Mouse (Mus musculus) heart, embryonic 12.5 days (tissue): ENCODE measurements around the gene Tspan31. TPM values are rescaled to one million over a fixed set of nuclear protein-coding genes. Genes with fewer than 3 reads are reported as not detected.

Source experiments
- ATAC-seq: fragments of 200-750 bp; cut with Nextera tagmentation; 2 replicates; pipeline ENCODE4 v1.8.0; 2017; ENCODE audit warnings: moderate TSS enrichment, moderate library complexity; ENCODE audit not compliant: insufficient number of reproducible peaks, low FRiP score
- H3K27ac ChIP-seq: fragments of 300-500 bp; sonication (generic); 2 replicates; pipeline ENCODE4 v1.5.1; 2016; ENCODE audit warnings: mild to moderate bottlenecking, moderate library complexity; ENCODE audit not compliant: poor library complexity, severe bottlenecking
- H3K27me3 ChIP-seq: fragments of 300-500 bp; sonication (generic); replicated peaks from 2 replicates; pipeline ENCODE4 v1.6.1; 2016; ENCODE audit warnings: mild to moderate bottlenecking, moderate library complexity
- H3K36me3 ChIP-seq: fragments of 300-500 bp; sonication (generic); 2 replicates; pipeline ENCODE4 v1.6.1; 2016; ENCODE audit warnings: mild to moderate bottlenecking, moderate library complexity
- H3K4me1 ChIP-seq: fragments of 300-500 bp; sonication (generic); replicated peaks from 2 replicates; pipeline ENCODE4 v1.6.1; 2016; ENCODE audit warnings: mild to moderate bottlenecking
- H3K4me2 ChIP-seq: fragments of 300-500 bp; sonication (generic); 2 replicates; pipeline ENCODE4 v1.6.1; 2016; ENCODE audit warnings: mild to moderate bottlenecking, moderate library complexity
- H3K4me3 ChIP-seq: fragments of 300-500 bp; sonication (generic); 2 replicates; pipeline ENCODE4 v1.5.1; 2016; ENCODE audit warnings: mild to moderate bottlenecking
- H3K9ac ChIP-seq: fragments of 300-500 bp; sonication (generic); 2 replicates; pipeline ENCODE4 v1.6.1; 2016; ENCODE audit warnings: mild to moderate bottlenecking, moderate library complexity
- H3K9me3 ChIP-seq: fragments of 300-500 bp; sonication (generic); replicated peaks from 2 replicates; pipeline ENCODE4 v1.6.1; 2016; ENCODE audit warnings: mild to moderate bottlenecking, moderate library complexity
- WGBS: fragments of 180-500 bp; shearing (Covaris S2); methylation state at CpG from one replicate; pipeline ENCODE4 v1.1.7; 2016; 5-methylcytosine and 5-hydroxymethylcytosine counted together
- polyA plus RNA-seq: library from polyadenylated mRNA; unstranded; fragments of >200 nt; fragmentation: Nextera tagmentation; extraction: Ambion mirVana; gene quantifications from 2 replicates; pipeline ENCODE4 v1.2.1, GENCODE M21; 2016

Tspan31 gene
- polyA plus RNA-seq, 1 experiment from 2014 or later = 119 TPM

DNA sequence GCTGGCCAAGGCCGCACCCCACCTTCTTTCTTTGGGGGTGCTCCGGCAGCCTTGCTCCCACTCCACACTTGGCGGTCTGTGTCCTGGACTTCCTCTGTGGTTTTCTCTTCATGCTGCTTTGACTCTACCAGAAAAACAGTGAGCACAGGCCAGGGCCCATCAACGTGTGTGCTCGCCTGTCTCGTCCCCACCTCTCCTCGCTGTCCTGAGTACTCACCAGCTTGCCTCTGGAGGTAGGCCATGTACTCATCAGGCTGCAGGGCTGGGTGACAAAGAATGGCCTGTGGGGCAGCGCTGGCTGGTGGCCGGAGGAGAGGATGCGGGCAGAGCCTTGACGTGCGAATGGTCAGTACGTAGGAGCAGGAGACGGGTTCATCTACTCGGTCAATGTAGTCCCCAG lies 29.8 kb upstream of the Tspan31 start:
- WGBS = 82% methylated on average over 15 of the region's 15 CpGs

DNA sequence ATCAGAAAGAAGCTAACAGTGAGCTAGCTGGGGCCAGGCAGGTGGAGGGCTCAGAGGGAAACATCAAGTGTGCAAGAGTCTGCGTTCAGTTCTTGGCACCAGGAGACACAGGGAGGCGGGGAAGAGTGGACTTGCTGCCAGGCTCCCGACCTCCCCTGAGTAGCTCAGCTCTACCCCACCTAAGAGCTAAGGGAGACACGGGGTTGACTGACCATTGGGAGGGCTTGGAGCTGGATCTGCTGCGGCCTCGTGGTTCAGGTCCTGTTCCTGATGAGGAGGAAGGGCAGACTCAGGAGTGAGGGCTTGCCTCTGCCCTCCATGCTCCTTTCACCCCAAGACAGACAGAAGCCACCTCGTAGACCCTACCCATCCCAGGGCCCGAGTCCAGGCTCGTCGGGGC lies 29.1 kb upstream of the Tspan31 start:
- no peak for ATAC-seq
- H3K27me3 ChIP-seq = 0 out of 2 replicates have a peak, but pooled peaks cover 2% of the 10 kb centered on the region
- no peaks in the 10 kb centered on the region for H3K9me3 ChIP-seq
- 85% methylated on average over 10 of the region's 10 CpGs for WGBS
- H3K36me3 ChIP-seq = peaks cover 46% of the 10 kb centered on the region
- H3K9ac ChIP-seq = no peak overlapping the region
- no peak overlapping the region for H3K4me2 ChIP-seq
- no peak overlapping the region for H3K27ac ChIP-seq
- H3K4me3 ChIP-seq = no peak overlapping the region
- H3K4me1 ChIP-seq = peaks cover 10% of the 10 kb centered on the region

More for the DNA sequence above, 29.8 kb upstream of the Tspan31 start:
- 0 out of 2 replicates have a peak, but pooled peaks cover 2% of the 10 kb centered on the region for H3K27me3 ChIP-seq
- H3K27ac ChIP-seq = no peak overlapping the region
- no peak for ATAC-seq
- peaks cover 3% of the 10 kb centered on the region for H3K4me1 ChIP-seq
- peaks cover 47% of the 10 kb centered on the region for H3K36me3 ChIP-seq
- no peak overlapping the region for H3K4me2 ChIP-seq
- H3K9me3 ChIP-seq = no peaks in the 10 kb centered on the region
- no peak overlapping the region for H3K9ac ChIP-seq
- no peak overlapping the region for H3K4me3 ChIP-seq

DNA sequence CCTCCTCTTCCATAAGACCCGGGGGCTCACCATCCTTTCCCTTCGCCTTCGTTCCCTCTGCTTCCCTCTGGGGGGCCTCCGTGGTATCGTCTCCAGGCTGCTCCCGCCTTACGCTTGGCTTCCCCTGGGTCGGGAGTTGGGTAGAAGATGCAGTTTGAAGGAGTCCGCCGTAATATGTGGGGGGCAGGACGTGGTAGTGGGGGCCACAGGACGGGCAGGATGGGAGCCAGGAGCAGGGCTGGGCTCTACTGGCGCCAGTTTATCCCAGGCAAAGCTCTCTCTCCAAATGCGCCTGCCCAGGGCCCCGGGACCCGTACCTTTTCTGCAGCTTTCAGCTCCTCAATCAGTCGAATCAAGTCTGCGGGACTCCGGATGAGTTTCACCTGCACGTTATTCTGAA lies 28.4 kb upstream of the Tspan31 start:
- peaks cover 46% of the 10 kb centered on the region for H3K36me3 ChIP-seq
- no peak overlapping the region for H3K9ac ChIP-seq
- no peak overlapping the region for H3K27ac ChIP-seq
- no peak for ATAC-seq
- H3K9me3 ChIP-seq = no peaks in the 10 kb centered on the region
- no peak overlapping the region for H3K4me2 ChIP-seq
- WGBS = 75% methylated on average over 20 of the region's 20 CpGs
- no peak overlapping the region for H3K4me3 ChIP-seq
- H3K27me3 ChIP-seq = peaks cover 8% of the 10 kb centered on the region
- H3K4me1 ChIP-seq = peaks cover 11% of the 10 kb centered on the region

DNA sequence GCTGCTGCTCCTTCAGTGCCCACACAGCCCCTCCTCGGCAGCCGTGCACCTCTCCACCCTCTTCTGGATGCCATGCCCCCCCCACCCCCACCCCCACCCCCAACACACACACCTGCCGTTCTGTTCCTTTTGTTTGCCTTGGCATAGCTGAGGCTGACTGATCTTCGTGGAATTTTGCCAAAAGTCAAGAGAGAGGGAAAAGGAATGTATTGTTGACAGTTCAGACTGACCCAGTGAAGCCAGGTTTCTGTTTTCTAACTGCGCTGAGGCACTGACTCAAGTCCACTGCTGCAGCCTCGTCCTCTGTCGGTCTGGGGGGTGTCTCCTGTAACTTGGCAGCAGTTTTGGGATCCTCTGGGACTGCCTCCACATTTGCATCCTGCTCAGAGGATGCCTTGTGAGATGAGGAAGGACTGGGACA lies 24.3 kb upstream of the Tspan31 start:
- 40% methylated on average over 7 of the region's 7 CpGs for WGBS

DNA sequence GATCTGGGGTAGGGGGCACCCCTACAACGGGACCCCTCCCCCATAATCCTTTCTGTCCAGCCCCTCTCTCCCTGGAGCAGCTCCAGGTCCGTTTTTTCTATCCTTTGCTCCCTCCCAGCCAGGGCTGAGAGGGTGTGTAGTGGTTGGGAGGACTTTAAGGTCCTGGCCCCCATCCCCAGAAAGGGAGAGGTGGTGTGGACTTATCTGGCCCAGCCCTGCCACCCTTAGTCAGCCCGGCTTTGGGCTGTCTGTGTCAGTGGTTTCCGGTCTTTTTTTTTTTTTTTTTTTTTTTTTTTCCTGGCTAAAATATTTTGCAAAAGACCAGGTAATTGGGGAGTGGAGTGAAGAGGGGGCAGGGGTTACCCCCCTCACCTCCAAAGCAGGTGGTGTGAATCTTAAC lies 22.7 kb upstream of the Tspan31 start:
- Histone ChIP-seq H3K4me1 (peaks cover 21% of the 10 kb centered on the region), H3K4me2 (no peak overlapping the region), H3K27me3 (peaks cover 64% of the 10 kb centered on the region), H3K27ac (no peak overlapping the region), H3K4me3 (no peak overlapping the region), H3K36me3 (peaks cover 23% of the 10 kb centered on the region), H3K9me3 (no peaks in the 10 kb centered on the region), H3K9ac (no peak overlapping the region)
- WGBS = 43% methylated on average over 4 of the region's 4 CpGs
- ATAC-seq = no peak

More for the DNA sequence above, 24.3 kb upstream of the Tspan31 start:
- Histone ChIP-seq H3K9me3 (no peaks in the 10 kb centered on the region), H3K4me1 (peaks cover 21% of the 10 kb centered on the region), H3K4me3 (no peak overlapping the region), H3K27me3 (peaks cover 49% of the 10 kb centered on the region), H3K36me3 (peaks cover 40% of the 10 kb centered on the region), H3K27ac (no peak overlapping the region), H3K9ac (peak overlapping the region; percentile 20; the same call in 1 of the 2 replicates), H3K4me2 (no peak overlapping the region; the same call in 1 of the 2 replicates)
- ATAC-seq = no peak

DNA sequence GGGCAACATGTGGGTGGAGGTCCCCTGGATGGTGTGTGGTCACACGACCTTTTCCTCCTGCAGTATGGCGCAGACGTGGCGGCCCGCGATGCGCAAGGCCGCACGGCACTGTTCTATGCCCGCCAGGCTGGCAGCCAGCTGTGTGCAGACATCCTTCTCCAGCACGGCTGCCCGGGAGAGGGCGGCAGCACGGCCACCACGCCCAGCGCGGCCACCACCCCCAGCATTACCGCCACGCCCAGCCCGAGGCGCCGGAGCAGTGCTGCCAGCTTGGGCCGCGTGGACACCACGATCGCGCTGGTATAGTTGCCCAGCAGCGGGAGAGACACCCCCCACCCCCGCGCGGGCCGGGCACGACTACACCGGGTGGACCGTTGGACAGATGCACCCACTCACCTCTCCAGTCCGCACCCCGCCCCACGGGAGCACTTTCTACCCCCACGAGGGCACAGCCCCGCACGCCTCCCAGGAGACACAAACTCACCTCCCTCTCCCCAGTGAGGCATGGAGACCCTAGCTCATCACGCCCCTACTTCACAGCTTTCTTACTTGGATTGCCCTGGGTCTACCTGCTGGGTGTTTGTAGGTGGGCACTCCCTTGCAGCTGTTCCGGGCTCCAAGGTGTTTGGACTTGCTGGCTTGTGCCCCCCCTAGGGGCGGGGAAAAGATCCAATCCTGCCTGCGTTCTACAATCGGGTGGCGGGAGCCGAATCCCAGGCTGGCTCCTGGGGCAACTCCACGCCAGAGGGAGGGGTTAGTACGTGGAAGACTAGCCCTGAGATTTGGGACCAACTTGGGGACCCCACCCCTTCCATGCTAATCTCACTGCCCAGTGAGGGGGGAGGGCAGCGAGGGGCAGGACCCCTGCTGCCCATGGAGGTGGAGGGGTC lies 21.7 kb upstream of the Tspan31 start:
- Histone ChIP-seq H3K4me2 (peak overlapping the region; percentile 26), H3K4me1 (peaks cover 21% of the 10 kb centered on the region), H3K27me3 (peaks cover 72% of the 10 kb centered on the region), H3K27ac (no peak overlapping the region), H3K9ac (no peak overlapping the region), H3K36me3 (peaks cover 13% of the 10 kb centered on the region), H3K9me3 (no peaks in the 10 kb centered on the region), H3K4me3 (peak overlapping the region; percentile 27)
- no peak for ATAC-seq
- WGBS = 9% methylated on average over 42 of the region's 51 CpGs

DNA sequence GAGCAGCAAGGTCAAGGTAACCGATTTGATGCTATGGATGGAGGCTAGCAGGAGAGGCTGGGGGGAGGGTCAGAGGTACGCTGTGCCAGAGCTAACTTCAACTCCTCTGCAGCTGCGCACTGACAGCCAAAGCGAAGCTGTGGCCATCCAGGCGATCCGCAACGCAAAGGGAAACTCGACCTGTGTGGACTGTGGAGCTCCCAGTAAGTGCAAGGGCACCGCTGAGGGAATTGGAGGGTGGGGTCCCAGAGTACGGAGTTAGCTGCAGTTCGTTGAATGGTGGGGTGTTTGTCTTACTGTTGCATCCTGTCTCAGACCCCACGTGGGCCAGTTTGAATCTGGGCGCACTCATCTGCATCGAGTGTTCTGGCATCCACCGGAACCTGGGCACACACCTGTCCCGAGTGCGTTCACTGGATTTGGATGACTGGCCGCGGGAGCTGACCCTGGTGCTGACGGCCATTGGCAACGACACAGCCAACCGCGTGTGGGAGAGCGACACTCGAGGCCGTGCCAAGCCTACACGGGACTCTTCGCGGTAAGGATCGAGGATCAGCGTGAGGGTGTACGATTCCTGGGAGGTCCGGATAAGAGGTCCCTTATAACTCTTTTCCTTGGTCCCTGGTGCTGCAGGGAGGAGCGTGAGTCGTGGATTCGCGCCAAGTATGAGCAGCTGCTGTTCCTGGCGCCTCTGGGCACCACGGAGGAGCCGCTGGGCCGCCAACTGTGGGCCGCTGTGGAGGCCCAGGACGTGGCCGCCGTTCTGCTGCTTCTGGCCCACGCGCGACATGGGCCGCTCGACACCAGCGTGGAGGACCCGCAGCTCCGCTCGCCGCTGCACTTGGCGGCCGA lies 20.7 kb upstream of the Tspan31 start:
- 11% methylated on average over 57 of the region's 57 CpGs for WGBS
- no peaks in the 10 kb centered on the region for H3K9me3 ChIP-seq

DNA sequence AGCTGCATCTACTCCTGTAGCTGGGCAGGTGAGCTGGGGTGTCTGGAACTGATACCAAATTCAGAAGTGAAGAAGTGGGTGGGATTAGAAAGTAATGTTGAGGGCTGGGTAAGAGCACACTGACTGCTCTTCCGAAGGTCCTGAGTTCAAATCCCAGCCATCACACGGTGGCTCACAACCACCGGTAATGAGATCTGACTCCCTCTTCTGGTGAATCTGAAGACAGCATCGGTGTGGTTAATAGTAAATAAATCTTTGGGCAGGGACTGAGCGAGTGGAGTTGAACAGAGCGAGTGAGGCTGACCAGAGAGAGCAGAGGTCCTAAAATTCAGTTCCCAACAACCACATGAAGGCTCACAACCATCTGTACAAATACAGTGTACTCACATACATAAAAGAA lies 15.6 kb upstream of the Tspan31 start:
- no peak for ATAC-seq
- Histone ChIP-seq H3K4me1 (peaks cover 12% of the 10 kb centered on the region), H3K27me3 (peaks cover 93% of the 10 kb centered on the region), H3K4me3 (no peak overlapping the region), H3K4me2 (no peak overlapping the region), H3K27ac (no peak overlapping the region), H3K9ac (no peak overlapping the region), H3K9me3 (no peaks in the 10 kb centered on the region), H3K36me3 (no peaks in the 10 kb centered on the region)
- WGBS = 61% methylated on average over 6 of the region's 6 CpGs

More for the DNA sequence above, 20.7 kb upstream of the Tspan31 start:
- Histone ChIP-seq H3K36me3 (peaks cover 4% of the 10 kb centered on the region; the same call in 1 of the 2 replicates), H3K4me3 (peak overlapping the region; percentile 27), H3K27ac (no peak overlapping the region), H3K4me1 (peaks cover 21% of the 10 kb centered on the region), H3K9ac (no peak overlapping the region), H3K4me2 (peak overlapping the region; percentile 26), H3K27me3 (peaks cover 77% of the 10 kb centered on the region)
- no peak for ATAC-seq

DNA sequence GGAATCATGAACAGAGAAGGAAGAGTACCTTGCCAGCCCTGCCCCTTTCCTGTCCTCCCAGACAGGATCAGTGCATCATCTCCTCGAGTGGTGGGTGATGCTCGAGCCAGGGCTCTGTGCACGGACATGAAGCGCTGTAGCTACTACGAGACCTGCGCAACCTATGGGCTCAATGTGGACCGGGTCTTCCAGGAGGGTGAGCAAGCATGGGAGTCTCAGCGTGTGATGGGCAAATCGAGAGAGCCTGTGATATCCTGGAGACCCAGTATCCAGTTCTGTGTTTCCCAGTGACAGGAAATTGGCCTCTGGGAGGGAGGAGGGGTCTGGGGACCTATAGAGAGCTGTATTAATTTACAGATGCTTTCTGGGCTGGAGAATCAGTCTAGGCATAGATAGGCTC lies 15.0 kb upstream of the Tspan31 start:
- peaks cover 93% of the 10 kb centered on the region for H3K27me3 ChIP-seq
- H3K36me3 ChIP-seq = no peaks in the 10 kb centered on the region
- H3K4me3 ChIP-seq = no peak overlapping the region
- ATAC-seq = no peak
- no peaks in the 10 kb centered on the region for H3K9me3 ChIP-seq
- H3K4me1 ChIP-seq = peaks cover 13% of the 10 kb centered on the region
- no peak overlapping the region for H3K9ac ChIP-seq
- H3K27ac ChIP-seq = no peak overlapping the region
- H3K4me2 ChIP-seq = no peak overlapping the region
- 74% methylated on average over 9 of the region's 9 CpGs for WGBS

DNA sequence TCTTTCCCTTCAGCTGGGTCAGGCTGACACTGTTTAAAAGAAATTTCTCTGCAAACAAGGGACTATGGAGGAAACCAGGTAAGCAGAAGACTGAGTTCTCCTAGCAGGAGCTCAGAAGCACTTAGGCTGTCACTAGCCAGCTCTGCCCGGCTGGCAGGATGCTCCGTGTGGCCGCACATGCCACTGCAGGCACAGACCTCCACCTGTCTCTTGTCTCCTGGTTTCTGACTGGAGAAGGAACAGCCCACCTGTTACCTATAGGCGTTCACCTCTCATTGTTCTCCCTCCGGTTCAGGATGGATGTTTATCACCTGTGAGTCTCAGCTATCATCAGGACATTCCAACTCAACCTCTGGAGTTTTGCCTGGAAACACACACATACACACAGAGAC lies 13.8 kb upstream of the Tspan31 start:
- H3K36me3 ChIP-seq = no peaks in the 10 kb centered on the region
- H3K27me3 ChIP-seq = peaks cover 93% of the 10 kb centered on the region
- H3K9me3 ChIP-seq = no peaks in the 10 kb centered on the region
- no peak overlapping the region for H3K27ac ChIP-seq
- H3K4me2 ChIP-seq = no peak overlapping the region
- 43% methylated on average over 5 of the region's 5 CpGs for WGBS
- no peak overlapping the region for H3K9ac ChIP-seq
- no peak overlapping the region for H3K4me3 ChIP-seq
- peaks cover 24% of the 10 kb centered on the region for H3K4me1 ChIP-seq
- no peak for ATAC-seq

DNA sequence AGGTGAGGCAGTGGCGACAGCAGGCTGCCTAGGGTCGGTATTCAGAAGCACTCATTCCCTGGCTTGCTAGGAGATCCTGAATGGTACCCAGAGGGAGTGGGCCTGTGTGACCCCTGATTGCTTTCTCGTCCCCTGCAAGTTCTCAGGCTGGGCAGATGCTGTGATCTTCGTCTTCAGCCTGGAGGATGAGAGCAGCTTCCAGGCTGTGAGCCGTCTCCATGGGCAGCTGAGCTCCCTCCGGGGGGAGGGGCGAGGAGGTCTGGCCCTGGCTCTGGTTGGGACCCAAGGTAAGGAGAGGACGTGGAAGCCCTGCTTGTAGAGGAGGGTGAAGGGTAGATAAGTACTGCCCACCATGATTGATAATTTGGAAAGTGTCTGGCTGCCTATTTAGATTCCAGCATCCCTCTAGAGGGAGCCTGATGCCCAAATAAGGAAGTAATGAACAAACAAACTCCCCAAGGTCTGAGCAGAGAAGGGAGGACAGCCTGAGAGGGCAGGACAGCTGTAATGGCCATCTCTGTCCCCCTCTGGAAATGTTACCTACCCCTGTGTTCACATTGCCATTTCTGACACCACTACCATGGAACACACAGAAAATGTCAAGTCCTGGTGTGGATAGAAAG lies 13.3 kb upstream of the Tspan31 start:
- peaks cover 29% of the 10 kb centered on the region for H3K4me1 ChIP-seq
- H3K36me3 ChIP-seq = no peaks in the 10 kb centered on the region
- no peak overlapping the region for H3K4me2 ChIP-seq
- no peaks in the 10 kb centered on the region for H3K9me3 ChIP-seq
- ATAC-seq = no peak
- H3K27ac ChIP-seq = no peak overlapping the region
- no peak overlapping the region for H3K9ac ChIP-seq
- H3K4me3 ChIP-seq = no peak overlapping the region
- peaks cover 94% of the 10 kb centered on the region for H3K27me3 ChIP-seq
- WGBS = 27% methylated on average over 8 of the region's 8 CpGs
